Mouse (Mus musculus): Measurements from ENCODE around the gene Olfr1278.
"Not testable (repeated sequence)": the region's sequence is repeated elsewhere in the genome, so short reads cannot be mapped to it uniquely, and the experiment has no call there.

The Olfr1278 gene

DNA sequence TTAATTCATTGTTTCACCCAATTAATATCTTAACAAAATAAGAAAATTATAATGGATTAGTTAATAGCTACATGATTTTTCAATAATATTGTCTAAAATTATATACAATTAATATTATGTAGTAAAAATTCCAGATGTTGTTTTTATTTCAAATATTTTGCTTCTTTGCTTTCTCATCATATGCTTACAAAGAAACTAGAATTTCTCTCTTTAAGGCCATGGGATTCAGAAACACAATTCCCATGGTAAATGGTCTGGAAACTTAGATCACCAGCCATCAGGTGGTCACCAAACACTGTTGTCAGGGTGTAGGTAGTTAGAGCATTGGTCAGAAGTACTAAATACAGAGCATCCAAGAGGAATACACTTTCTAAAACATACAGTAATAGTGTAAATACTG, at the start of gene Olfr1278:
TSS of gene Olfr1278 (plus strand) at position 301 of the 400 bp plus-strand sequence.
- in situ Hi-C loops (cut with MboI, MseI), result no loop called here

DNA sequence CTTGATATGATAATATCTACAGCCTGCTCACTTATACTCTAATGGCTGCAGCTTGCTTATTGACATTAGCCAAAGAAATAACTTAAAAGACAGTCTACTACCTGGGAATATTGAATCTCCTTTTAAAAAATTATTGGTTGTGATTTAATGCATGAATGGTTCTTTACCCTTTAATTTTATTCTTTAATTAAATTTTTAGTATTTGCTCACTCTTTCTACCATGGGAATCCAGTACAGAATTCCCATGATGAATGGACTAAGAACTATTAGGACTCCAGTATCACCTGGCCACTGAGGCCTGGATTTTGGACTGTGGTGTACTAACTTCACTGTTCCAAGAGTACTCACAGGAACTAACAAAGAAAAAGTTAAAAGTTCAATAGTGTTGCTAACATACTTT, 35.7 kb upstream of the Olfr1278 start, which contains the start of gene Olfr1276:
TSS of gene Olfr1276 (plus strand) at position 301 of the 400 bp plus-strand sequence.
- in situ Hi-C loops (cut with MboI, MseI), result no loop called here

DNA sequence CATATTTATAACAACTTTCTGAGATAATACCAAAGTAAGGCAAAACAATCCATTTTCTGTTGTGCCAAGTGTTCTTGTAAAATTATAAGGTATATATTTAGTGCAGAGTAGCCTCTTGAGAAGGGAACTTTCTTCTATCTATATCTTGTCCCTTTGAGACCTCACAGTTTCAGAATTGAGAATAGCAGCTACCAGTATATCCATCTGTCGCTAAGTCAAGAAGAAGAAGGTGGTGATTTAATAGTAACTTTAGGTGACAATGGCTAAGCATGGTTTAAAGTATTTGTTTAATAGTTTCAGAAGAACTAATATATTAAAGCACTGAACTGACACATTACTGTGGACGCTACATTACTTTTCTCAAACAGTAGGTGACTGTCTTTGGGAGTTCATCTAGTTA, 15.9 kb upstream of the Olfr1278 start, which contains the start of gene Olfr1277:
TSS of gene Olfr1277 (minus strand) at position 101 of the 400 bp plus-strand sequence.
- in situ Hi-C loops (cut with MboI, MseI), result no loop called here

DNA sequence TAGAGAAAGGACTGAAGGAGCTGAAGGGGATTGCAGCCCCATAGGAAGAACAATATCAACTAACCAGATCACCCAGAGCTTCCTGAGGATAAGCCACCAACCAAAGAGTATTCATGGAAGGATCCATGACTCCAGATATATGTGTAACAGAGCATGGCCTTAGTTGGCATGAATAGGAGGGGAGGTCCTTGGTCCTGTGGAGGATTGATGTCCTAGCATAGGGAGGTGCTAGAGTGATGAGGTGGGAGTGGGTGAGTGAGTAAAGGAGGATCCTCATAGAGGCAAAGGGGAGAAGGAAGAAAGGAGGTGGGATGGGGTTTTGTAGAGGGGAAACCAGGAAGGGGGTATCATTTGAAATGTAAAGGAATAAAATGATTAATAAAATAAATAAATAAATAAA, 8.6 kb downstream of the Olfr1278 start:
- in situ Hi-C loops (cut with MboI, MseI), result no loop called here

DNA sequence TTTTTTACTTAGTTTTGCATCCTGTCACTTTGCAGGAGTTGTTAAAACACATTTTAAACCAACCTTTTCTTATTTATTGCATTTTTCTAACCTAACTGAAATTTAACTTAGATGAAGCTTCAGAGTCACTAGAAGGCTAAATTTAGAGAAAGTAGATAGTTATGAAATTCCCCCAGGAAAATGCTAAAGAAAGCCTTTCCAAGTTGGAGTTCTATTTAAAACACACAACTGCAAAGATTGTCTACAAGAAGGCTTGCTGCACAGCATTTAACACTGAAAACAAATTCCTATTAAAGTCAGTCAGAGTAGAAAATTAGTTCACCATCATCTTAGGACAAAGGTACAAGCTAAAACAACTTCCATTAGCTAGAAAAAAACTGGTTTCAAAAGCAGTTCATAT, 10.4 kb downstream of the Olfr1278 start, which contains the start of gene Olfr1279:
TSS of gene Olfr1279 (plus strand) at position 262 of the 400 bp plus-strand sequence.
- in situ Hi-C loops (cut with MboI, MseI), result no loop called here

DNA sequence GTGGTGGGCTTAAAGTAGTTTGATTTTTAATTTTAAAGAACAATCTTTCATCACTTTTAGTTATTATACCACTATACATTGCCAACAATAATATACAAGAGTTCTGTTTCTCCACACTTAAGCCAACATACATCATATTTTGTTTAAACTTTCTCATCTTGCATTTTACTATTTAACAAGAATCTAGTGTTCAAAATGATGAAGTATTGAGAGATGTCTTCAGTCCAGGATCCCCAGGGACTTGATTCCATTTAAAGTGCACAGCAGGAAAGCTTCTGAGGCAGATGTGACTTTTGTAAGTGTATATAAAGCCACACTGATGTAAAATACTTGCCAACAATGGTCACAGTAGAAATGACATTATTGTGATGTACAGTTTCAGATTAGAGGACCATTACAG, 23.8 kb downstream of the Olfr1278 start, which contains the start of gene Olfr1280:
TSS of gene Olfr1280 (plus strand) at position 301 of the 400 bp plus-strand sequence.
- in situ Hi-C loops (cut with MboI, MseI), result no loop called here

DNA sequence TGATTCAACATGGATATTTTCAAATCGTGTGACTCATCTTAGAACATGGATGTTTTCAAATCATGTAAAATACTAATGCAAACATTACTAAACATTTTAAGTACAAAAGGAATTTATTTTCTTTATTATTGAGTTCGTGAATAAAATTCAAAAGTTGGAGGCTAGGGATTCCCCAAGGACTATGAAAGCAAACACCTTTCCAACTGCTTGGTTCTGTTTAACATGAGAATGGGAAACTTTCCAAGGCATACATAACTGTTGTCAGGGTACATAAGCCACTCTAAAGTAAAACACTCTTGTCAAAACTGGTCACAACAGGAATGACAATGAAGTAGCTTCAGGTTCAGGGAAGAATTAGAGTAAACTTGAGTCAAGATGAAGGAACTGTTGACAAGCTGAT, 36.3 kb downstream of the Olfr1278 start, which contains the start of gene Olfr1281:
TSS of gene Olfr1281 (plus strand) at position 301 of the 400 bp plus-strand sequence.
- in situ Hi-C loops (cut with MboI, MseI), result no loop called here

DNA sequence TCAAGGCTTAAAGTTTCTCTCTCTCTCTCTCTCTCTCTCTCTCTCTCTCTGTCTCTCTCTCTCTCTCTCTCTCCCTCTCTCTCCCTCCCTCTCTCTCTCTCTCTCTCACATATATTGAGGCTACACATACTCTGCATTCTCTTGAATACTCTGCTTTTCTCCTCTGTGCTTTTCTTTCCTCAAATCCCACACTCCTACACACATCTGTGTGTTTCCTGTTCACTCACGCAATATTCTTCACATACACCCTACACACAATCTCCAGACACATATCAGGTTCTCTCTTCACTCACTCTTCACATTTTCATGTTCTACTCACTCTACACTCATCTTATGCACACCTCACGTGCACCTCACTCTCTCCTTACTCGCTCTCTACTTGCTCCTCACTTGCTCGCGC, 43.8 kb downstream of the Olfr1278 start:
- in situ Hi-C loops (cut with MboI, MseI), result not testable (repeated sequence)

DNA sequence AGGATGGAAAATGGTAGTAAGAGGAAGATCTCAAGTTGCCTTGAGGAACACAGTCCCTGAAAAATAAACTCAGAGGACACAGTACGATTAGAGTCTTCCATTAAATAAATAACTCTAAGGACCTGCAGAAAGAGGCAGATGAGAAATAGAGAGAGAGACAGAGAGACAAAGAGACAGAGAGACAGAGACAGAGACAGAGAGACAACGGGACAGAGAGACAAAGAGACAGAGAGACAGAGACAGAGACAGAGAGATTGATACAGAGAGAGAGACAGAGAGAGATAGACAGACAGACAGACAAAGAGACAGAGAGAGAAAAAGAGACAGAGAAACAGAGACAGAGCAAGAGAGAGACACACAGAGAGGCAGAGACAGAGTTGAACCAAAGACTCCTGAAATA, 46.0 kb downstream of the Olfr1278 start, which contains the start of gene Olfr1282:
TSS of gene Olfr1282 (minus strand) at position 101 of the 400 bp plus-strand sequence.
- in situ Hi-C loops (cut with MboI, MseI), result no loop called here
